Mouse (Mus musculus) spleen, embryonic (tissue): ENCODE measurements at regions not wholly inside any gene's neighbourhood (a gene's known extent, or its start where the extent isn't known, plus 50 kb on each side); places are given as distances from the start of the nearest gene placed in this dataset.
"Not testable (repeated sequence)": the region's sequence is repeated elsewhere in the genome, so short reads cannot be mapped to it uniquely, and the experiment has no call there.

ENCODE experiments used
- CTCF ChIA-PET: fragments of 350-600 bp; sonication (Branson Sonifier 250); formaldehyde crosslinking; loops from one replicate; lab custom pipeline; 2022; lab: Charles Lee

DNA sequence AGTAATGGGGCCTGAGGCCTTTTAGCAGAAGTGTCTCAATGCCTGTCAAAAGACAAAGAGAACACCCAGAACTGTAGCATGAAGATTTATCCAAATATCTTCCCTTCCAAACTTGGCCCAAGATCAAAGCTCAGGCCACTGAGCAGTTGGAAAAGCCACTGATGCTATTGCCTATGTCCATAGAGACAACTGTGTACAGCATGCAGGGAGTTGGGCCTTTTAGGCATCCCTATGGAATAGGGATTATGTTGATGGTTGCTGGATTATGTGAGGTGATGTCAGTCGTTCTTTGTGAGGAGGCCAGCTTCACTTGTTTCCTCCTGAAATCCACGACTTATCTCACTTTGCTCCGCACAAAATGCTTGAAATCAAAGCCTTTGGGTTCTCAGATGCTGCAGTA lies 153.1 kb upstream of the Gm17728 start:
- CTCF ChIA-PET, result no interaction called here

GRCm38 (mm10) chr17:9278046-9278445 lies 143.8 kb upstream of the Gm17728 start:
- CTCF ChIA-PET, result not testable (repeated sequence)

GRCm38 (mm10) chr17:9279481-9279880 lies 142.4 kb upstream of the Gm17728 start:
- CTCF ChIA-PET, result no interaction called here

DNA sequence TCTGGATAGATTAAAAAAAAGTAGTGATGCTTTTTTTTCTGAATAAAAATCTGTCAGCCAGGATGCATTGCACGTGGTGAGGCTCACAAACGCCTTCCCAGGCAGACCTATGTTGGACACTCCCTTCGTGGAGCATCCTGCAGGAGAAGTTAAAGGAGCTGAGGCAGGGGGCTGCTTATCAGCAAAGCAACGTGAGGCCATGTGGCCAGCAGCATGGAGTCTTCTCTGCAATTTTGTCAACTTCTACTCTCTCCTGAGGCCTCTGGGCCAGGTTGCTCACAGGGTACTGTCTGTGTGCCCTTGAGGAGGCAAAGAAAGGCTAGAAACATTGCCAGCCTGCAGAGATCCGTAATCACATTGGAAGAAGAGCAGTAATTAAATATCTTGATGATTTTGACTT lies 140.0 kb upstream of the Gm17728 start:
- CTCF ChIA-PET, result no interaction called here

GRCm38 (mm10) chr17:9282333-9283176 lies 139.3 kb upstream of the Gm17728 start:
- CTCF ChIA-PET, result no interaction called here

DNA sequence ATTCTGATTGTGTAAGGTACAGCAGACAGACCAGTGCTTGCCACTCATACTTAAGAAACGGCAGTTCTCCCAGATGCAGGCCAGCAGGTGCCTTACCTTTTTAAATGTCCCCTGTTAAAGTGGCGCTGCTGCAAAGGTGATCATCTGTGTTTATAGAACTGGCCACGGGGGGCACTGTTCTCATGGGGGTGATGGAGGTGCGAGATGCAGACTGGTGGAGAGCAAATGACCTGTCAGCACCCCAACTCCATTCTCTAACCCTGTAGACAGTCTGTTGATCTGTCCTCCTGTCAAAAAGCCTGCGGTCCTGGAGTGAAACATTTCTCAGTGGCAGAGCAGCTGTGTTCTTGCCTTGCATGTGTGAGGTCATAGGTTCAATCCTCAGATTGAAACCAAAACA lies 135.4 kb upstream of the Gm17728 start:
- CTCF ChIA-PET, result no interaction called here

GRCm38 (mm10) chr17:9286834-9287233 lies 135.0 kb upstream of the Gm17728 start:
- CTCF ChIA-PET, result no interaction called here

DNA sequence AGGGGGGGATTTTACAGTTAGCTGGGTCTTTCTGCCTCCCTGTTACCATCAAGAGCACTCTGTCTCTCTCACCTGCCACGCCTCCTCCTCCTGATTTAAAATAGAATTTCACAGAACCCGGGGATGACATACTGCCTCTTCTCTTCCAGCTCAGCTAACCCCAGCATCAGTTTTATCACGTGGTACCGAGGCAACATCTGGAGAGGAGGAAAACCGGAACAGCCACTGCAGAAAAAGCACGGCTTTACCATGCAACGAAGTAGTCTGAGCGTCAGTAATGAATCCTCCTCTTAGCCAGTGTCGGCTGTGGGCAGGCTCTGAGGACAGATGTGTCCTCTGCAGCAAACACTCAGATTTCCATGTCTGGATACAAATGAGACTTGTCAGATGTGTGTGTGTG lies 134.2 kb upstream of the Gm17728 start:
- CTCF ChIA-PET, result no interaction called here

DNA sequence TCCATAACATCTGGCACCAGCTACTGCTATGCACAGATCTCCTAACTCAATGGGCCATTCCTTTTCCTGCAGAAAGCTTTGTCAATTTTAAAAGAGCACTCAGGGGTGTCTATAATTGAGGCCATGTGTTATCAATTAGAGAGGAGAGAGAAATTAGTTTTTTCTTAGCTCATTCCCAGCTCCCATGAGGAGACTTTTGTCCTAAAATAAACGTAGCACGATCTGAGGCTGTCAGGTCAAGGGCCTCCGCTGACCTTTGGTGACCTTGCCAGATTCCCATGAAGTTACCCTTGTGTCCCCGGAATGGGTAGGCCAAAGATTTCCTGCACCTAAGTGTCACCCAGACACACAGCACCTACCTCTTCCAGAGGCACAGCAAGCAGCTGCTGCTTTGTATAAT lies 130.3 kb upstream of the Gm17728 start:
- CTCF ChIA-PET, result interaction anchor here (0.6 kb wide), 1 partner anchor 523 kb away, joined by 3 read pairs; no protein-coding TSS in a partner anchor

DNA sequence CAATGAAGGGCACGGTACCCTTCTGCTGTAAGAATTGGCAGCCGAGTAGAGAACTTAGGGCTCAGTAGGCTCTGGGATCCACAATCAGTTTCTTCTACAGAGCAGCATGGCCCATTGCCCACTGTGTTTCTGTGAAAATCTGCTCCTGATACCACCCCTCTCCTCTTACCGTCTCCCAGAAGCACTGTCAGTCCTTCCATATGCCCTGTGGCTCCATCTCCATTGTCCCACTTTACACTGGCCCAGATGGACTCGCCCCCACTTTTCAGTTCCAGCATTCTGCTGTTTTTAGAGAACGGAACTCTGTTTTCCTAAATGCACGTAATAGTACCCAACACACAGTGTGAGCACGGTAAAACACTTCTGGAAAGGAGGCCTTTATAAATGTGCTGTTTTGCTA lies 129.6 kb upstream of the Gm17728 start:
- CTCF ChIA-PET, result no interaction called here

- CTCF ChIA-PET, result no interaction called here
These were observed 125.5 kb upstream of the Gm17728 start for GRCm38 (mm10) chr17:9296371-9296770.

DNA sequence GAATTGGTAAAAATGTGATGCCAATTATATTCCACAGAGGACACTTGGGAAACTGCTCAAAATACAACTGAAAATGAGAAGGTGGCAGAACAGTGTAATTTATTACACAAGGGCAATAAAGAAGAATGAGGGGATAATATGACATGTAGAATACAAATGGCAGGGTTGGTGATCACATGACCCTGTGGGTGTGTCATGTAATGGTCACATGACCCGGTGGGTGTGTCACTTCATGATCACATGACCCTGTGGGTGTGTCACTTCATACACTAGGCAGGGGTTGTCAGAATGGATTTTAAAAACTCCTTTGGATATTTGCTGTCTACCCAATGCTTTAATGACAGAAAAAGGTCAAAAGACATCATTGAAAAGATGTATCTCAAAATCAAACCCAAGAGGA lies 123.6 kb upstream of the Gm17728 start:
- CTCF ChIA-PET, result no interaction called here

DNA sequence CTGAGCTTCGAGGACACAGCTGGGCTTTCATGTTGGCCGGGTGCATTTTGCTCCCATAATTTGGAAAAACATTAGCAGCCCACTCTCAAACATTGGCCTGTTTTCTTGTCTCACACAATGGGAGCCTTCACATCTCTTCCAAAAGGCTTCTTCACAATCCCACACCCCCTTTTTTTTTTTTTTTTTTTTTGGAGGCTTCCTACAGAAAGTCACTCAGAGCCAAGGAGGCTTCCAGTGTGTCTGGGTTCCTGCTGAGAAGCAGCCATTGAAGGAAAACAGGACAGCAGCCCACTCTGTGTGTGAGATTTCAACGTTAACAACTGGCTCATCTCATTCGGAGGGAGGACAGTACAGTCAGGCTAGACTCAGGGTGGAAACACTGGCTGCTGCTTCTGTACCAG lies 120.8 kb upstream of the Gm17728 start:
- CTCF ChIA-PET, result no interaction called here

GRCm38 (mm10) chr17:9308507-9308906 lies 113.4 kb upstream of the Gm17728 start:
- CTCF ChIA-PET, result no interaction called here

DNA sequence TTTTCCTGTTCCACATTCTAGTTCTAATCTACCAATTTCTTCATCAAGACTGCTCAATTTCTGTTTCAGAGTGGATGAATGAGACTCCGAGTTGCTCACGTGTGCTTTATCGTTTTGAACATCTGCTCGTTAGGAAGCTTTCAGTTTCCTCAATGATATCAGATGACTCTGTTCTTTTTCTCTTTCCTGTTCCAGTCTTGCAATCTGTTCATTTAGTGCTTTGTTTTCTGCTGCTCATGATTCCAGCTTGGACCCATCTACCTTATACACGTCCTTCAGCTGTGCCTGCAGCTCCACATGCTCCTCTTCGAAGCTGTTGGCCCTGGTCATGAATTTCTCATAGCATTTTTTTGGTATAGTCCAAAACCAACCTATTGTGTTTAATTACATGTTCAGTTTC lies 99.1 kb upstream of the Gm17728 start:
- CTCF ChIA-PET, result no interaction called here

- CTCF ChIA-PET, result interaction anchor here (0.6 kb wide), 1 partner anchor 528 kb away, joined by 5 read pairs; no protein-coding TSS in a partner anchor
These were observed 92.9 kb upstream of the Gm17728 start for GRCm38 (mm10) chr17:9328886-9329455.

GRCm38 (mm10) chr17:9357572-9358159 lies 64.2 kb upstream of the Gm17728 start:
- CTCF ChIA-PET, result no interaction called here
